Mouse (Mus musculus): ENCODE results near the gene Gm17720.

GRCm38 (mm10) chr8:110140770-110141169 is 38.2 kb upstream of the Gm17720 start:
- TF ChIP-seq POLR2A (IDR thresholded peaks at IDR 0.05; ENCODE audit: extremely low read depth, insufficient read depth, low read length): no peak
- TF ChIP-seq CTCF (IDR thresholded peaks at IDR 0.05; ENCODE audit: extremely low read depth, insufficient read depth, low read length): no peak
